Mouse (Mus musculus) limb, embryonic 11.5 days (tissue): ENCODE results near the gene Gse1. TPM values are rescaled to one million over a fixed set of nuclear protein-coding genes. Genes with fewer than 3 reads are reported as not detected.

Experiments
- ATAC-seq: fragments of 200-750 bp; cut with Nextera tagmentation; 2 replicates; pipeline ENCODE4 v1.8.0; 2017; ENCODE audit warnings: low read depth; ENCODE audit not compliant: insufficient number of reproducible peaks, low FRiP score, low TSS enrichment
- DNase-seq: peaks from one replicate; pipeline ENCODE4 v3.0.0-alpha.2; 2015; ENCODE audit warnings: low spot score
- H3K27ac ChIP-seq: fragments of 300-500 bp; sonication (generic); replicated peaks from 2 replicates; pipeline ENCODE4 v1.5.1; 2014; ENCODE audit warnings: low read depth, mild to moderate bottlenecking, low read length
- H3K27me3 ChIP-seq: fragments of 300-500 bp; sonication (generic); 2 replicates; pipeline ENCODE4 v1.6.1; 2014; ENCODE audit warnings: mild to moderate bottlenecking, low read length, mixed read lengths; ENCODE audit not compliant: control insufficient read depth, insufficient read depth
- H3K36me3 ChIP-seq: fragments of 300-500 bp; sonication (generic); 2 replicates; pipeline ENCODE4 v1.6.1; 2014; ENCODE audit warnings: mild to moderate bottlenecking, low read length, moderate library complexity, mixed read lengths; ENCODE audit not compliant: control insufficient read depth, insufficient read depth
- H3K4me1 ChIP-seq: fragments of 300-500 bp; sonication (generic); 2 replicates; pipeline ENCODE4 v1.6.1; 2014; ENCODE audit warnings: low read length, mixed read lengths; ENCODE audit not compliant: control insufficient read depth, insufficient read depth
- H3K4me2 ChIP-seq: fragments of 300-500 bp; sonication (generic); 2 replicates; pipeline ENCODE4 v1.6.1; 2014; ENCODE audit warnings: low read depth, mild to moderate bottlenecking, moderate library complexity; ENCODE audit not compliant: severe bottlenecking
- H3K4me3 ChIP-seq: fragments of 300-500 bp; sonication (generic); 2 replicates; pipeline ENCODE4 v1.5.1; 2014; ENCODE audit warnings: low read depth, low read length
- H3K9ac ChIP-seq: fragments of 300-500 bp; sonication (generic); 2 replicates; pipeline ENCODE4 v1.6.1; 2014; ENCODE audit warnings: mild to moderate bottlenecking, low read length
- H3K9me3 ChIP-seq: fragments of 300-500 bp; sonication (generic); 2 replicates; pipeline ENCODE4 v1.6.1; 2016; ENCODE audit warnings: low read length; ENCODE audit not compliant: control insufficient read depth
- WGBS: fragments of 180-500 bp; shearing (Covaris S2); extraction: QIAGEN DNeasy Blood & Tissue Kit; methylation state at CpG from one replicate; pipeline ENCODE4 v1.1.7; 2014; 5-methylcytosine and 5-hydroxymethylcytosine counted together
- polyA plus RNA-seq: library from polyadenylated mRNA; unstranded; fragments of >200 nt; fragmentation: Nextera tagmentation; extraction: Ambion mirVana; gene quantifications from 2 replicates; pipeline ENCODE4 v1.2.1, GENCODE M21; 2014

Gene Gse1
- polyA plus RNA-seq, 1 experiment from 2014 or later: 6.6 TPM

- WGBS: 66% methylated on average over 7 of the region's 7 CpGs
- Histone ChIP-seq H3K4me2 (no peak overlapping the region), H3K27ac (no peak overlapping the region), H3K27me3 (no peaks in the 10 kb centered on the region), H3K4me3 (no peak overlapping the region), H3K9me3 (peaks cover under 1% of the 10 kb centered on the region; the same call in 1 of the 2 replicates), H3K9ac (peak overlapping the region; percentile 3; the same call in 1 of the 2 replicates), H3K4me1 (peaks cover 9% of the 10 kb centered on the region), H3K36me3 (no peaks in the 10 kb centered on the region)
- DNase-seq (no peak), ATAC-seq (no peak)
Observed at GRCm38 (mm10) chr8:120204736-120205360, 23.4 kb upstream of the Gse1 start.

GRCm38 (mm10) chr8:120205916-120206315 is 22.3 kb upstream of the Gse1 start:
- ATAC-seq: no peak

GRCm38 (mm10) chr8:120207364-120207763 is 20.9 kb upstream of the Gse1 start:
- ATAC-seq (no peak), DNase-seq (no peak)
- WGBS: 87% methylated on average over 8 of the region's 8 CpGs
- no peak overlapping the region for H3K27ac ChIP-seq
- H3K4me2 ChIP-seq: no peak overlapping the region
- no peaks in the 10 kb centered on the region for H3K9me3 ChIP-seq
- no peaks in the 10 kb centered on the region for H3K36me3 ChIP-seq
- H3K27me3 ChIP-seq: no peaks in the 10 kb centered on the region
- H3K4me3 ChIP-seq: no peak overlapping the region
- H3K9ac ChIP-seq: no peak overlapping the region
- peaks cover 28% of the 10 kb centered on the region for H3K4me1 ChIP-seq

More at GRCm38 (mm10) chr8:120205916-120206315, 22.3 kb upstream of the Gse1 start:
- no peaks in the 10 kb centered on the region for H3K36me3 ChIP-seq
- no peaks in the 10 kb centered on the region for H3K27me3 ChIP-seq
- WGBS: 85% methylated on average over 9 of the region's 9 CpGs
- no peak overlapping the region for H3K4me3 ChIP-seq
- peaks cover 19% of the 10 kb centered on the region for H3K4me1 ChIP-seq
- H3K9ac ChIP-seq: no peak overlapping the region
- no peak overlapping the region for H3K27ac ChIP-seq
- no peaks in the 10 kb centered on the region for H3K9me3 ChIP-seq
- H3K4me2 ChIP-seq: no peak overlapping the region
- no peak for DNase-seq

GRCm38 (mm10) chr8:120208113-120208512 is 20.1 kb upstream of the Gse1 start:
- peak overlapping the region; percentile 22 for H3K9ac ChIP-seq
- H3K27ac ChIP-seq: no peak overlapping the region
- no peak overlapping the region for H3K4me3 ChIP-seq
- H3K9me3 ChIP-seq: no peaks in the 10 kb centered on the region
- no peak overlapping the region for H3K4me2 ChIP-seq
- peaks cover 26% of the 10 kb centered on the region for H3K4me1 ChIP-seq
- WGBS: 42% methylated on average over 11 of the region's 11 CpGs
- no peak for ATAC-seq
- no peak for DNase-seq
- H3K36me3 ChIP-seq: no peaks in the 10 kb centered on the region
- H3K27me3 ChIP-seq: no peaks in the 10 kb centered on the region

GRCm38 (mm10) chr8:120211345-120211744 is 16.9 kb upstream of the Gse1 start:
- Histone ChIP-seq H3K27ac (no peak overlapping the region), H3K4me1 (peaks cover 41% of the 10 kb centered on the region), H3K9me3 (no peaks in the 10 kb centered on the region), H3K9ac (no peak overlapping the region), H3K4me3 (no peak overlapping the region), H3K4me2 (no peak overlapping the region), H3K36me3 (no peaks in the 10 kb centered on the region), H3K27me3 (no peaks in the 10 kb centered on the region)
- no peak for ATAC-seq
- WGBS: 10% methylated on average over 4 of the region's 4 CpGs
- DNase-seq: peak; percentile 59

GRCm38 (mm10) chr8:120212596-120212995 is 15.7 kb upstream of the Gse1 start:
- ATAC-seq: no peak

GRCm38 (mm10) chr8:120213229-120213628 is 15.0 kb upstream of the Gse1 start:
- 90% methylated on average over 3 of the region's 3 CpGs for WGBS
- Histone ChIP-seq H3K9me3 (no peaks in the 10 kb centered on the region), H3K4me2 (no peak overlapping the region), H3K9ac (no peak overlapping the region), H3K27me3 (no peaks in the 10 kb centered on the region), H3K36me3 (no peaks in the 10 kb centered on the region), H3K4me3 (no peak overlapping the region), H3K4me1 (peaks cover 52% of the 10 kb centered on the region), H3K27ac (no peak overlapping the region)
- ATAC-seq: no peak
- no peak for DNase-seq

More at GRCm38 (mm10) chr8:120212596-120212995, 15.7 kb upstream of the Gse1 start:
- no peak for DNase-seq
- no peaks in the 10 kb centered on the region for H3K27me3 ChIP-seq
- WGBS: 83% methylated on average over 7 of the region's 7 CpGs
- no peak overlapping the region for H3K27ac ChIP-seq
- no peak overlapping the region for H3K4me2 ChIP-seq
- peaks cover 52% of the 10 kb centered on the region for H3K4me1 ChIP-seq
- no peak overlapping the region for H3K9ac ChIP-seq
- H3K36me3 ChIP-seq: no peaks in the 10 kb centered on the region
- no peaks in the 10 kb centered on the region for H3K9me3 ChIP-seq
- H3K4me3 ChIP-seq: no peak overlapping the region

GRCm38 (mm10) chr8:120213939-120214338 is 14.3 kb upstream of the Gse1 start:
- H3K4me3 ChIP-seq: no peak overlapping the region
- H3K4me1 ChIP-seq: peaks cover 50% of the 10 kb centered on the region
- WGBS: 74% methylated on average over 5 of the region's 5 CpGs
- no peak overlapping the region for H3K4me2 ChIP-seq
- ATAC-seq: no peak
- DNase-seq: no peak
- H3K36me3 ChIP-seq: no peaks in the 10 kb centered on the region
- H3K9me3 ChIP-seq: no peaks in the 10 kb centered on the region
- H3K27me3 ChIP-seq: no peaks in the 10 kb centered on the region
- H3K9ac ChIP-seq: no peak overlapping the region
- H3K27ac ChIP-seq: no peak overlapping the region
